Mouse (Mus musculus) gonadal fat pad, adult 2 months (tissue): ENCODE data around the gene Add3. TPM values are rescaled to one million over a fixed set of nuclear protein-coding genes. Genes with fewer than 3 reads are reported as not detected.
"Not testable (repeated sequence)": the region's sequence is repeated elsewhere in the genome, so short reads cannot be mapped to it uniquely, and the experiment has no call there.

Experiments used
- DNase-seq: peaks from one replicate; pipeline ENCODE4 v3.0.0-alpha.2; 2012; ENCODE audit warnings: low read depth
- polyA plus RNA-seq: library from polyadenylated mRNA; depleted of rRNA; stranded (reverse); fragments of >200 nt; gene quantifications from 2 replicates; pipeline ENCODE4 v1.2.3, GENCODE M21; 2012

Gene Add3
- polyA plus RNA-seq, 1 experiment, result 31.6 TPM

DNA sequence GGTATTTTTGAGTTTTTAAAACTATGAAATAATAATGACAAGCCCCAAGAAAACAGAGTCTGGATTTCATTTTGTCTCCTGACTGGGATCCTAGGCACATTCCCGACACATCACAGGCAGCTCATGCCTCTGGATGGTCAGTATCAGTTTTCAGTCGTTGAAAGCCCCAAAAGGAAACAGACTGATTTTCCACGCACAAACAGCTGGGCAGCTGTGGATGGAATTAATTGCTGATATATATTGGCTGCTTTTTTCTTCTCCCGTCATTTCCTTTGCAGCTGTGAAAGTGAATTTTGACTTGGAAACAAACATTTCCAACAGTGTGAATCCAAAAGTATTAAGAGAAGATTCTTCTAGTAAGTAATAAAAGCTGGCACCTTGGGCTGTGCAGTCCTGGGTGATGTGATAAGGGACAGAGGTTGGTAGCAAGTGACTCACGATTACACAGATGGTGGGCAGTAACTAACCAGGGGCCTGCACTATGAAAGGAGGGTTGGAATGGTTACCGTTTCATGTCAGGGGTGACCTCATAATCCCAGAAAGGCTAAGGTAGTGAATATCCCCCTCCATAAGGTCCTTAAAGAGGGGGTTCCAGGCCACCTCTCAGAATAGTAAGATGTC, 51.7 kb downstream of the Add3 start:
- DNase-seq, result no peak

DNA sequence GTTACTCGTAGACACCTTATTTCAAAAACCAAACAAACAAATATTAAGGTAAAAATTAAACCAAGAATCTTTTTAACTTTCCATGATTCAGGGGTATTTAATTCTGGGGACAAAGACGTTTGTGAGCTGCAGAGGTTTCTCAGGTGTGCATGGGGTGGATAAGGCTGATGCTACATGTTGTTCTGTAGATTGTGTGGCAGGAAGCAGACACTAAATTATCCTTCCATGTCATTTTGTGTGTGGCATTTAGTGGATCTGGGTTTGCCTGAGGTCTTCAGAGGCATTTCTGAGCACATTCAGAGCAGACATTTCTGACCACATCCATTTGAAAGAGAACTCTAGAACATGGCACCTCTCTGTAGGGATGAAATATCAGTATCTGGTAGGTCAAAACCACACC, 52.9 kb downstream of the Add3 start:
- DNase-seq, result no peak

DNA sequence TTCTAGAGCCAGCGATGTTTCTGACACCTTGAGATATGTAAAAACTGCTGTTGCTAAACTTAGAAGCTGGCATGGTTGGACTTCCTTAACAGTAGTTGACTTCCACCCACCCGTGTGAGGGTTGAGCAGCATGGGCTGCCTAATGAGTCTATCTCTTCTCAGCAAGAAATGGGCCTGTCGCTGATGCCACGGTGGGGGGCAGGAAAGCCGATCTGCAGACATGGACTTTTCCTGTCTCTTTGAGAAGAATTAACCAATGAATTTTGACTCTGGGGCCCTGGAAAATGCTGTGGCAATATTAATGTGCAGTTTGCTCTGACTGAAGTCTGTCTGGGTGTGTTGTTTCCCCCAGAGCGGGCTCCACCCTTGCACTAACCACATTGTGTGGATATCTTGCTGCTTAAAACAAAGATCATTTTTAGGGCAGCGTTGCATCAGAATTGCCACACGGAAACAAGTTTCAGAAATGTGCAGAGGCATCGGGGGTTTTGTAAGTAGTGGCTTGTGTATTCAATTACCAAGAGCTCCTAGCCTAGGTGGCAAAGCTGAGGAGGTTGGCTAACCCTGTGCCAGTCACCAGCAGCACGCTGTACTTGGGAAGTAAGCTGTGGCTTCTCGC, 53.8 kb downstream of the Add3 start:
- no peak for DNase-seq

DNA sequence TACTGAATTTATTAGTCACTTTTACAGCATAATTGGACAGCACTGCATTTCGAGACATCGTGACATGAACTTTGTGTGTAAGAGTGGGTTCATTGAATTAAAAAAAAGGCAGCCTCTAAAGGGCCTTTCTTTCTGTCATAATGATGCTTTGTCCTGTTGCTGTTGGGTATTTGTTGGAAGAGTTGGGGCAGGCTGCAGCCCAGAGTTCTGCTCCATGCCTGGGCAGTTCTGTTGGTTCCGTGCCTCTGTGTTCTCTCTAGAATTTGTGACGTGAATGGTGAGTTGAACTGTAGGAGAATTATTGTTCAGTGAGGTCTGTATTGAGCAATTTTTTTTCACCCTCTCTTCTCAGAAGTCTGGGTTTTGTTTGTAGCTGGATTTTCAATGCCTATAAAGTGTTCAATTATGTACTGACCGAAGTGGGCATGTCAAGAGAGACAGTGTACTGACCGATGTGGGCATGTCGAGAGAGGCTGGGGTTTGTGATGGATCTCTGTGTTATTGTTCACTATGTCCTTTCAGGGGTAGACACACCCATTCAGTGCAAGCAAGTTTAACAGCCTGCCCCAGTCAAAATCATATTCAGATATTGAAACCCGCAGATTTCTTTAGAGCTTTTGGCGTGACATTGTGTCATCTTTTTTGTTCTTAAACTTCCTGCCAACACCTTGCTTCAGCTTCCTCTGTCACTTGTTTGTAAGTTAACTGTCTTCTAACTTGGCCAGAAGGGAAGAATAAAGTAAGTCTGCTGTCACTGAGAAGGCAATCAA, 54.7 kb downstream of the Add3 start:
- no peak for DNase-seq

DNA sequence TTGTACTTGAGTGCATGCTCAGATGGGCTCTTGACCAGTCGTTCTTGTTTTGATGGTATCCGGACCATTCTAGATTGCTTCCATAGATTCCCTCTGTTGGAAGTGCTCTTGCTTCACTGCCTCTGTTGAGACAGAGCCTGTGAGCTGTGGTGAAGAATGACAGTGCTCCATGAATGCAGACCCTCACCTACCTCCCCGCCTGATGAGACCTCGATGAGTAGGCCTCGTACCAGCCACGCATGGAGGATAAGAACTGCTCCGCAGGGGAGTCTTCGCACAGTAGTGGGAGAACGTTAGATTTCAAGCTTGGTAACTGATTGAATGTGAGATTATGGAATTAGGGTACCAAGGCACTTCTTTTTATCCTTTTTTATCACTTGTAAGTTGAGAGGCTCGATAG, 56.7 kb downstream of the Add3 start:
- DNase-seq, result no peak

DNA sequence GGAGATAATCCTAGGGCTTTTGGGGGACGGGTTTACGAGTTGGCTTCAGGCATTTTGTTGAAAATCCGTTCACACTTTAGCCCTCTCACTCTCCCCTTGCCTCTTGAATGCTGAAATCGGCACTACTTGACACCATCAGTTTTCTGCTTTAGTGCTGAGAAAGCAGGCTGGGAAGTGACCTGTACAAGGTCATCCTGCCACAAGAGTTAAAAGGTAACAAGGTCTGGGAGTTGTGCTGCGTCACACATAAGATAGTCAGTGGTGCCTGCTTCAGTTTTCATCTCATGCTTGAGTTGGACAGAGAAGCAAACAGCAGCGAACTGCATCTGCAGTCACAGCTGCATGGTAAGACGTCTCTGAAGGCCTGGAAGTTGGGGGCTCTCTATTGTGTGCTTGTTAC, 57.5 kb downstream of the Add3 start:
- DNase-seq, result no peak

DNA sequence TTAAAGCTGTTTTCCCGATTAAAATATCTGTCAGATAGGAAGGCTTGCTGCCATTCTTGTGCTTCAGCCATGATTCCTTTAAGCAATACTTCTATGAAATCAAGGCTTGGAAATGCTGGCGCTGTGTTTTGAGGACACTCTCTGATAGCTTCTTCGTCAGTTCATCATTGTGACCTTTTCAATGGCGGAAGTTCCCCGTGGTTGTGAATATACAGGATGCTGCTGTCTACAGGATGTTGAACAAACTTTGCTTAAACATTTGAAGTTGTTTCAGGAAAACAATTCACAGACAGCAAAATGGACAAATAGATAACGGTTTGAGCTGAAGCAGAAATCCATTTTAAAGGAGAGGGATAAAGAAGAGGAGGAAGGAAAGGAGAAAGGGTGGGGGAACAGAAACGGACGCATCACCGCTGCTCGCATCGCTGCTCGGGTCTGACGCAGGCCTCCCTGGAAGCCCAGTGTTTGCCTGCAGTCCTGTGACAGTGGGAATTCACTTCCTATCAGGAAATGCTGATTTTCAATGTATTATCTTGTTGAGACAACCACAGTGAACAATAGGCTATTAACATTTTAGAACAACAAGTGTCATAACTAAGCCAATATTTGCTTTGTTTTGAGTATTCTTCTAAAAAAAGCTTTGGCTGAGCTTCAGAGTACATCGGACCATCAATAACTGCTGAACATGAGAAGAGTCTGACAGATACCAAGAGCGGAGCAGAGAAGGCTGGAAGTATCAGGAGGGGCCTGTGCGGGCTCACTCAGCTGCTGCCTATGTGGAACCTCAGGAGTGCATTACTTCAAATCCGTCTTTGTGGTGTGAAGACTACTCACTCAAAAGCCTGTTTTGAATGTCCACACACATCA, 58.7 kb downstream of the Add3 start:
- DNase-seq, result no peak

DNA sequence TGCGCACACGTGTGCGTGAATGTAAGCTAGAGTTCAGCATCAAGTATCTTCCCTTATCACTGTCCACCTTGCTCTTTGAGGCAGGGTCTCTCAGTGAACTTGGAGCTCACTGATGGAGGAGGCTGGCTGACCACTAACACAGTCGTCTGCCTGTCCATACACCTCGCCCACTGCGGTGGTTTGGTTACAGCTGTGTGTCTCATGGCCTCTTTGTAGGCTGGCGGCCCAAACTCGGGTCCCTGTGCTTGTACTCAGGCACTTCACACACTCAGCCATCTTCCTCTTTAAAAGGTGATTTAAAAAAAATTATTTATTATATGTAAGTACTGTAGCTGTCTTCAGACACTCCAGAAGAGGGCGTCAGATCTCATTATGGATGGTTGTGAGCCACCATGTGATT, 59.5 kb downstream of the Add3 start:
- DNase-seq, result no peak

DNA sequence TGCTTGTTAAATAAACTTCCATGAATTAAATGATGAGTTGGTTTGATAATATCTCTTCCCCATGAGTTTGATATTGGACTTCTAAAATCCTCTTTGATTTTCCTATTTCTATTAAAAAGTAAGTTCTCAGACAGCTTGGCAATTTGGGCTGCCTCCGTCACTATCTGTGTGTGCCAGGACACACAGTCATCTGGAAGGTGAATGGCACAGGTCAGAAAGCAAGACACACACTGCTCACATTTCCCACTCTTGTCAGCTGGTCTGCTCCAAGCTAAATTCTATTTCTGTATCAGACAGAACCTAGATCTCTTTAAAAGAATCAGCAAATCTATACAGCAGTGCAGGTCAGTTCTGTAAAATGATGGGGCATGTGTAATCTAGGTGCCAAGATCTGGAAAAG, 61.9 kb downstream of the Add3 start:
- no peak for DNase-seq

DNA sequence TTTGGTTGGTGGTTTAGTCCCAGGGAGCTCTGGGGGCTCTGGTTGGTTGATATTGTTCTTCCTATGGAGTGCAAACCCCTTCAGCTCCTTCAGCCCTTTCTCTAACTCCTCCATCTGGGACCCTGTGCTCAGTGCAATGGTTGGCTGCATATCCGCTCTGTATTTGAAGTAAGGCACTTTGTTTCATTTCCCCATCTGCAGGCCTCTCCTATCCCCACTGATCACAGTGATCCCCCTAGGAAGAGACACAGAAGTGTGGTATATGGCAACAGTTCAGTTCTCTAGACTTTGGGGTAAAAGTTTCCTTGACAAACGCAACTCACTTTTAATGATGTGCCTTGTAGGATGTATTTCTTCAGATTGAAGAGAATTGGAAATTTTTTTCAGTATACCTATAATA, 66.7 kb downstream of the Add3 start:
- DNase-seq, result no peak

DNA sequence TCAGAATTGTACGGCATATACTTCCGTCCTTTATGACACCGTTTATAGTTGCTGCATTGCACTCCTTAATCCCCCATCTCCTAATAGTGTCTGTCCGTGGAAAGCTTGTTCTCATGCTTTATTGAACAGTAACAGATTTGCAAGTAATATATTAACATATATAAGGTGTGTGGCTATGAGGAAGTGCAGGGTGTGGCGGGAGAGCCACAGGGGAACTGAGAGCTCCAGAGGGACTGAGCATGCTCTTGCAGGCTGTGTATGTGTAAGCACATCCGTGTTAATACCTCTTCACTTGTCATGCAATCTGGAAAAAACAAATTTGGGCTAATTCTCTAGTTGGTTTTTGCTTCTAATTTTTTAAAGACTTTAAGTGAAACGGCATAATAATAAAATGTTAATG, 68.6 kb downstream of the Add3 start:
- DNase-seq, result no peak

DNA sequence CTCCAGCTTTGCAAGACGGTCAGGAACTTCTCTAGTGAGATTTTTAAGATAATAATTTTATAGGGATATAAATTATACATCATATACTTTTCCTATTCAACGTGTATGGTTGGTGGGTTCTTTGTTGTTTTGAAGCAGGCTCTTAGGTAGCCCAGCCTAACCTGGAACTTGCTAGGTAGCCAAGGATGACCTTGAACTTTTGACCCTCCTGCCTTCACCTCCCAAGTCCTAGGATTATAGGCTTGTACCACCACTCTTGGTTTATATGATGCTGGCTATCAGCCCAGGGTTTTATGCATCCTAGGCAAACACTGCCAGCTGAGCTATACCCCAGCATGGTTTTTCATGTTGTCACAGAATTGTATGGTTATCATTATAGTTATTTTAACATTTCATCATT, 70.0 kb downstream of the Add3 start:
- DNase-seq, result no peak

DNA sequence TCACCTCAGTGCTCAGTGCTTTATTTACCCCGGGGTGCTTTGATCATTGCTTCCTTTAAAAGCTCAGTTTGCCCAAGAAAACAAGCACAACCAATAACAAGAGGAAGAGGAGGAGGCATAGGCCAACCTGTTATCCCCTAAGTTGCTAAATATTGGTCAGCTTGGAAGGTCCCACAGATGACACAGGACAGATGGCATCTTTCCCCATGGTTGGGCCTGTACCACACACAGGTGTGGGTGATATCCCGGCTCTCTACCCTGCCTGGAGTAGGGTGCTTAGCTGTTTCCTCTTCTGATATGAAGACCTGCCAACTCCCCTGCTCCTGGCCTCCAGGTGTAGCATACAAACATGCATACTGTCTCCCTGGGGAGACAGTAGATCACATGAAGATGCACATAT, 75.1 kb downstream of the Add3 start:
- DNase-seq, result no peak

DNA sequence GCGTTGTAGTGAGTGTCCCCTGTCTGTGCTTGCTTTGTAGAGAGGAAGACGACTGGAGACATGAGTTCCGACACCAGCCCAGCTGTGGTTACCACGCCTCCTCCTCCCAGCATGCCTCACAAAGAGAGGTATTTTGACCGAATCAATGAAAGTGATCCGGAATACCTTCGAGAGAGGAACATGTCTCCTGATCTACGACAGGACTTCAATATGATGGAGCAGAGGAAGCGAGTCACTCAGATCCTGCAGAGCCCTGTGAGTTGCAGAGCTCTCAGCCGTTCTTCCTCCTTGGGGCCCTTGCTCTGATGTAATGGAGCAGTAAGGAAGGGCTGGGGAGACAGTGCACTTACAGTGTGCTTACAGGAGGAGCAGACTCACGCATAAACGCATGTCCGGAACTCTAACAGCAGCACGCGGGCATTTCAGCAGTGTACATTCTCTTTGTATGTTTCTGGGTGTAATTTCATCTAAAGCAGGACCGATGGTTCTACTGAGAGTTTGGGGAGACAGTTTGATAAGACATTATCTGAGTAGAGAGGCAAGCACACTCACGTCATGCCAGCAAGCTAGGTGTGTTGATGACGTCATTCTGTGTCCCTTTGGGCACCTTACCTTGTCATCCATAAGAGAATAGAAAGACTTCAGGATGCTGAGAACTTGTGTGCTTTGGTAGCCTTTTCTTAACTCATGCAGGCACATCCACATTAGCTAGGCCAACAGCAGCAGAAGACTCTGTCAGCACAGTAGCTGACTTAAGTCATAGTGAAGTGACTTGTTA, 76.7 kb downstream of the Add3 start:
- no peak for DNase-seq

DNA sequence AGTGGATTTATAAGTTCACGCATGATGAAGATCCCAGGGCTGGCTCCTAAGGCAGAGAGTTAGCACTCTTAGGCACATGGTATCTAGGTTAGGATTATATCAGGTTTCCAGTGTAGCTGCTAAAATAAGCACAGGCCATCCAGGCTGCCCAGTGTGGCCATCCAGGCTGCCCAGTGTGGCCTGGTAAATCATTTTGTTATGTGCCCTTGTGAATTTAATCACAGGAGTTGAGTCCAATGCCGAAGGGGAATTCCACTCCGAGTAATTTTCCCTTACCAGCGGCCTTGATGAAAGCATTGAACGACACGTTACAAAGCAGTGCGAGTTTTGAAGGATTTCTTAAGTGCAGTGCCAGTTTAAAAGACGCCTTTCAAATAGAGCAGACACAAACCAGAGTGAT, 77.6 kb downstream of the Add3 start:
- no peak for DNase-seq

DNA sequence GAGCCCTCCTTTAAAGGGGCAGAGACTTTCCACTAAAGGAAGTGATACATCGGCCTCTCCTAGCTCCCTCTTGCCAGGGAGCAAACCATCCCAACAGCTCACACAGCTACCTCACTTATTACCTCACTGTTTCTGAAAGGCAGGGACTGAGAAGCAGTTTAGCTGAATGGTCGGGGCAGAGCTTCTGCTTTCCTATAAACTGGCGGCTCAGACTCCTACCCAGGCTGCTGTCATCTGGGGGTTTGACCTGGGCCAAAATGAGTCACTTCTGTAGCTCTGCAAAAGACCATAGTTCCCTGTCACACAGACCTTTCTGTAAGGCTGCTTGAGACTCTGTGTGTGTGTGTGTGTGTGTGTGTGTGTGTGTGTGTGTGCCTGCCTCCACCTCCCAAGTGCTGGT, 79.1 kb downstream of the Add3 start:
- no peak for DNase-seq

DNA sequence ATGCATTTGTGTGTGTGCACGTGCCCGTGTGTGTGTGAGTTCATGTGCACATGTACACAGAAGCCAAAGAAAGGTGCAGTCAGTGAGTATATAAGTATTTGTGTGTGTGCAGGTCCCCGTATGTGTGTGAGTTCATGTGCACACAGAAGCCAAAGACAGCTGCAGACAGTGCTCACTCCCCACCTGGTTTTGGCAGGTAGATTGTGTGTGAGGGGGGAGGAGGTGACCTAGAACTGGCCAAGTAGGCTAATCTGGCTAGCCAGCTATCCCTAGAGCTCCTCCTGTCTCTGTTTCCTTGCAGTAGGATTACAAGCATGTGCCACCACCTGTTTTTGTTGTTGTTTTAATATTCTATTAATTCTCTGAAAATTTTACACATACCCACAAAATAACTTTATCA, 80.9 kb downstream of the Add3 start:
- DNase-seq, result no peak

DNA sequence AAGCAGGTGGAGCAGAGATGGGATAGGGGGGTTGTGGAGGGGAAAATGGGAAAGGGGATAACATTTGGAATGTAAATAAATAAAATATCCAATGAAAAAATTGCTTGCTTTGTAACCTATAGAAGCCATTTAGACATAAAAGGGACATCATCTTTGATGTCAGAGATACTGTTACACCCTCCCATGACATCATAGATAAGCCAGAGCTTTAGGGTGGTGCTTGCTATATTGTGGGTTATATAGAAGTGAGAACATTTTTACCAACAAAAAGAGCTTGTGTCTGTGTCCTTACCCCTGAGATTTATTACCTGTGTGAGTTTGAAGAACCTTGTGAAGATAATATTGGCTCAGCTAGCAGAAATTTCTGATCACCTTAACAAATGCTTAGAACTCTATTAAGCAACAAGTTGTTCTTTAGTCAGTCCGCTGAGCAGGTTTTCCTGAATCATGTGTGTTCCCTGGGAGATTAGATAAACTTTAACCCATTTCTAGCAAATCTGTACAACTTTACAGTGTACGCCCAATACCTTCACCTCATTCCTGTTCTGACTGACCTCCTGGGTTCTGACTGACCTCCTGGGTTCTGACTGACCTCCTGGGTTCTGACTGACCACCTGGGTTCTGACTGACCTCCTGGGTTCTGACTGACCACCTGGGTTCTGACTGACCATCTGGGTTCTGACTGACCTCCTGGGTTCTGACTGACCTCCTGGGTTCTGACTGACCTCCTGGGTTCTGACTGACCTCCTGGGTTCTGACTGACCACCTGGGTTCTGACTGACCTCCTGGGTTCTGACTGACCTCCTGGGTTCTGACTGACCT, 85.2 kb downstream of the Add3 start:
- not testable (repeated sequence) for DNase-seq

DNA sequence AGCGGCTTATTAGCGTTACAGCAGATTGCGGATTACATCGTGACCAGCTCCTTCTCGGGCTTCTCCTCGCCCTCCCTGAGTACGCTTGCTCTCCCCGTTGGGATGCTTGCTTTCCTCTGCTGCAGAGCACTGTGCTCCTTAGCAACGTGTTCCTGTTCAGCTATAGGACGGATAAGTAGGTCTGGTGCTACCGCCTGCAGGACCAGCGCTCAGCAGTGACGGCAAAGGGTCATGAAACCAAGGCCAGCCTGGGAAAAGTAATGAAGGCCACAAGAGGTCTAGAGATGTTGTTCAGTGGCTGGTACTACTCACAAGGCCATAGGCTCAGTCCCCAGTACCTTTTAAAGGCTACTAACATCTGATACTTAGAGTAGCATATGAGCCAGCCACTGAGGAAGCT, 86.4 kb downstream of the Add3 start:
- no peak for DNase-seq

DNA sequence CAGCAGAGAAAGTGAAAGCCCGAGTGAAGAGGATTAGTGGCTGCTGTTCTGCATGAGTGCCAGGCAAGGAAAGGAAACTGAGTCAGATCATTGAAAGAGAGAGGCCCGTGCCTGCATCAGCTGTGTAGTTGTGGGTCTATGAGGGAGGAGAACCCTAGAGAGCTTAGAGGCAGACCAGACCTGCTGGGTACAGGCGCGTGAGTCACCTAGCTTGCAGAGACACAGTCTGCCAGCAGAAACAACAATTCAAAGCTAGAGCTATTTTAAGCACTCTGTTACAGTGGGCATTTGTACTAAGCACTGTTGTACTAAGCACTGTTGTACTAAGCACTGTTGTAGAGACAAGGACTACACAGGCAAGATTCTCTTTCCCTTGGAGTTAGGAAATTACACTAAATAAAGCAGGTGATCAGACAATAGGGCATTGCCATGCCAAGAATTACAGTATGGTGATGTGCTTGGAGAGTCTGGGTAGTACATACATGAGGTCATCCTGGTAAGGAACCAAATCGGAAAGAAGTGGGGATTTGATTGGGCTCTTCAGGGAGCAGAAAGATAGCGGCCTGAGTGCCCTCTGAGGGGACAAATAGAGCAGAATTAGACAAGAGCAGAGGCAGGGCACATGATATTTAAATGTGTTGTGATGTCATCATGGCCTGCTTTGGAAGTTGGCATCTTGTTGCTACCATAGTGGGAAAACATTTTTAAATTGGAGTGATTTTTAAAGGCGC, 88.0 kb downstream of the Add3 start:
- DNase-seq, result peak; percentile 31
